Mouse (Mus musculus) MEL (cell line): ENCODE results near the gene Rasl11b.

Source experiments
- CTCF ChIP-seq, 3 experiments: IDR thresholded peaks in 2 of 3; conservative IDR thresholded peaks in 1 of 3; 2 replicates each; pipeline ENCODE4 v1.5.1; 2011 to 2012; ENCODE audit warnings: low read length in 3 of 3, low read depth in 2 of 3, mild to moderate bottlenecking in 2 of 3, improper control_type of control experiment in 1 of 3, inconsistent platforms in 1 of 3, mixed read lengths in 1 of 3, moderate library complexity in 1 of 3; ENCODE audit not compliant: control insufficient read depth in 1 of 3, insufficient read depth in 1 of 3, poor library complexity in 1 of 3, severe bottlenecking in 1 of 3
- ELF1 ChIP-seq: IDR thresholded peaks from 2 replicates; pipeline ENCODE4 v1.6.1; 2014; ENCODE audit warnings: low read depth, mild to moderate bottlenecking, inconsistent platforms, low read length, improper control_type of control experiment, moderate library complexity
- ETS1 ChIP-seq: IDR thresholded peaks from 2 replicates; pipeline ENCODE4 v1.6.1; 2012; ENCODE audit warnings: low read depth, mild to moderate bottlenecking, inconsistent platforms, low read length, improper control_type of control experiment, moderate library complexity
- GABPA ChIP-seq: IDR thresholded peaks from 2 replicates; pipeline ENCODE4 v1.6.1; 2012; ENCODE audit warnings: low read depth, mild to moderate bottlenecking, inconsistent platforms, low read length, improper control_type of control experiment, moderate library complexity
- GATA1 ChIP-seq: IDR thresholded peaks from 2 replicates; pipeline ENCODE4 v1.6.1; 2011; ENCODE audit warnings: low read depth, low read length, improper control_type of control experiment
- MEF2A ChIP-seq: IDR thresholded peaks from 2 replicates; pipeline ENCODE4 v1.6.1; 2014; ENCODE audit warnings: low read depth, mild to moderate bottlenecking, inconsistent platforms, low read length, improper control_type of control experiment; ENCODE audit not compliant: poor library complexity, insufficient replicate concordance, severe bottlenecking; ENCODE audit errors: extremely low read depth
- NELFE ChIP-seq: IDR thresholded peaks from 2 replicates; pipeline ENCODE4 v1.6.1; 2011; ENCODE audit warnings: low read depth, low read length, improper control_type of control experiment
- NRF1 ChIP-seq: IDR thresholded peaks from 2 replicates; pipeline ENCODE4 v1.6.1; 2014; ENCODE audit warnings: low read depth, mild to moderate bottlenecking, inconsistent platforms, low read length, improper control_type of control experiment, moderate library complexity; ENCODE audit not compliant: poor library complexity, insufficient read depth, severe bottlenecking
- POLR2A ChIP-seq, 2 experiments: IDR thresholded peaks; 2 replicates each; pipeline ENCODE4 v1.6.1; 2011 to 2012; ENCODE audit warnings: low read length in 2 of 2, mild to moderate bottlenecking in 2 of 2, control low read depth in 1 of 2, improper control_type of control experiment in 1 of 2, low read depth in 1 of 2, moderate library complexity in 1 of 2; ENCODE audit not compliant: control insufficient read depth in 1 of 2, insufficient read depth in 1 of 2, poor library complexity in 1 of 2
- SMC3 ChIP-seq: IDR thresholded peaks from 2 replicates; pipeline ENCODE4 v1.6.1; 2011; ENCODE audit warnings: low read depth, low read length, improper control_type of control experiment
- TBP ChIP-seq: IDR thresholded peaks from 2 replicates; pipeline ENCODE4 v1.8.0; 2011; ENCODE audit warnings: low read depth, low read length, improper control_type of control experiment

GRCm38 (mm10) chr5:74151774-74152173 lies 43.3 kb upstream of the Rasl11b start:
- TF ChIP-seq POLR2A (IDR thresholded peaks at IDR 0.05; ENCODE audit: control insufficient read depth in 1 of 2, insufficient read depth in 1 of 2, low read depth in 1 of 2, low read length in 2 of 2, poor library complexity in 1 of 2) (no peak), CTCF (IDR thresholded peaks at IDR 0.05 in 2 of 3, conservative IDR thresholded peaks at IDR 0.05 in 1 of 3; ENCODE audit: control insufficient read depth in 1 of 3, insufficient read depth in 1 of 3, low read depth in 2 of 3, low read length in 3 of 3, poor library complexity in 1 of 3, severe bottlenecking in 1 of 3) (no peak), NRF1 (no peak), TBP (no peak), SMC3 (no peak), NELFE (no peak), ELF1 (no peak), ETS1 (no peak), GABPA (no peak), GATA1 (no peak), MEF2A (no peak)
